Mouse (Mus musculus): ENCODE results near the gene Fez1.
A peak's percentile ranks its signal among the peaks of the same experiment; 100 is the strongest.

The Fez1 gene

GRCm38 (mm10) chr9:36833914-36834313 lies 12.2 kb downstream of the Fez1 start:
- no peak for DNase-seq (ENCODE audit: low spot score in 2 of 2)

- DNase-seq (ENCODE audit: low spot score in 2 of 2), result no peak
These were observed 24.7 kb downstream of the Fez1 start for GRCm38 (mm10) chr9:36846346-36846745.

- no peak for DNase-seq (ENCODE audit: low spot score in 2 of 2)
These were observed 27.0 kb downstream of the Fez1 start for GRCm38 (mm10) chr9:36848661-36849060.

GRCm38 (mm10) chr9:36850091-36850490 lies 28.4 kb downstream of the Fez1 start:
- no peak for DNase-seq (ENCODE audit: low spot score in 2 of 2)

- no peak for DNase-seq (ENCODE audit: low spot score in 2 of 2)
These were observed 30.5 kb downstream of the Fez1 start for GRCm38 (mm10) chr9:36852175-36852574.

- no peak for DNase-seq (ENCODE audit: low spot score in 2 of 2)
These were observed 34.7 kb downstream of the Fez1 start for GRCm38 (mm10) chr9:36856351-36856750.

GRCm38 (mm10) chr9:36857476-36858117 lies 35.9 kb downstream of the Fez1 start:
- no peak for DNase-seq (ENCODE audit: low spot score in 2 of 2)

- DNase-seq (ENCODE audit: low spot score in 2 of 2), result peak in 1 of 2 experiments; percentile 68
These were observed 37.0 kb downstream of the Fez1 start for GRCm38 (mm10) chr9:36858677-36859076.

- DNase-seq (ENCODE audit: low spot score in 2 of 2), result no peak
These were observed 40.9 kb downstream of the Fez1 start for GRCm38 (mm10) chr9:36862576-36862975.

GRCm38 (mm10) chr9:36863694-36864093 lies 42.0 kb downstream of the Fez1 start:
- DNase-seq (ENCODE audit: low spot score in 2 of 2), result no peak

- no peak for DNase-seq (ENCODE audit: low spot score in 2 of 2)
These were observed 43.5 kb downstream of the Fez1 start for GRCm38 (mm10) chr9:36864862-36865813.

GRCm38 (mm10) chr9:36868662-36869061 lies 47.0 kb downstream of the Fez1 start:
- DNase-seq (ENCODE audit: low spot score in 2 of 2), result no peak

- no peak for DNase-seq (ENCODE audit: low spot score in 2 of 2)
These were observed 48.6 kb downstream of the Fez1 start for GRCm38 (mm10) chr9:36870263-36870662.

GRCm38 (mm10) chr9:36873796-36874195 lies 52.1 kb downstream of the Fez1 start:
- no peak for DNase-seq (ENCODE audit: low spot score in 2 of 2)

GRCm38 (mm10) chr9:36876313-36876712 lies 54.6 kb downstream of the Fez1 start:
- no peak for DNase-seq (ENCODE audit: low spot score in 2 of 2)

- no peak for DNase-seq (ENCODE audit: low spot score in 2 of 2)
These were observed 55.1 kb downstream of the Fez1 start for GRCm38 (mm10) chr9:36876787-36877186.

- DNase-seq (ENCODE audit: low spot score in 2 of 2), result no peak
These were observed 60.0 kb downstream of the Fez1 start for GRCm38 (mm10) chr9:36881615-36882014.

GRCm38 (mm10) chr9:36882034-36882745 lies 60.5 kb downstream of the Fez1 start:
- DNase-seq (ENCODE audit: low spot score in 2 of 2), result peak in 1 of 2 experiments; percentile 59

- no peak for DNase-seq (ENCODE audit: low spot score in 2 of 2)
These were observed 61.9 kb downstream of the Fez1 start for GRCm38 (mm10) chr9:36883569-36883968.

- DNase-seq (ENCODE audit: low spot score in 2 of 2), result no peak
These were observed 63.6 kb downstream of the Fez1 start for GRCm38 (mm10) chr9:36885237-36885636.

GRCm38 (mm10) chr9:36890552-36890951 lies 68.9 kb downstream of the Fez1 start:
- peak; percentile 63 to 67 for DNase-seq (ENCODE audit: low spot score in 2 of 2)

- DNase-seq (ENCODE audit: low spot score in 2 of 2), result no peak
These were observed 71.8 kb downstream of the Fez1 start for GRCm38 (mm10) chr9:36893413-36893990.
